Mouse (Mus musculus): ENCODE measurements around the gene Clk2.

DNA sequence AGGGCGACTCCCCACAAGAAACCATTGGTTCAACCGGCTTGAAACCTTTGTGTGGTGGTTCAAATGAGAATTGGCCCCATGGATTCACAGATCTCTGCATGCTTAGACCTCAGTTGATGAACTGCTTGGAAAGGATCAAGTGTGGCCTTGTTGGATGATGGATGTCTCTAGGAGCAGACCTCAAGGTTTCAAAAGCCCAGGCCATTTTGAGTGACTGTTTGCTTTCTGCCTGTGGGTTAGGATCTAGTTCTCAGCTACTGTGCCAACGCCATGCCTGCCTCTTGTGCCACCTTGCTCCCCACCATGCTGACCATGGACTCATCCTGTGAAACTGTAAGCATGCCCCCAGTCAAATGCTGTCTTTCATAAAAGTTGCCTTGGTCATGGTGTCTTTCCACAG, 38.6 kb upstream of the Clk2 start:
- TF ChIP-seq GATA1 (IDR thresholded peaks at IDR 0.05; ENCODE audit: borderline replicate concordance, low read length) (no peak), FLI1 (IDR thresholded peaks at IDR 0.05; ENCODE audit: low read length) (no peak)
